Mouse (Mus musculus) Muller cell, postnatal 12 days (primary cell): ENCODE results near the gene Ppp5c.
"Not testable (repeated sequence)": the region's sequence is repeated elsewhere in the genome, so short reads cannot be mapped to it uniquely, and the experiment has no call there.

Experiments
- DNase-seq: peaks from one replicate; pipeline ENCODE4 v3.0.0-alpha.2; 2015; ENCODE audit errors: inconsistent ontology term

Gene Ppp5c

GRCm38 (mm10) chr7:17027588-17028343 lies at the start of gene Ppp5c:
Ppp5c (minus strand) TSS chr7:17027924.
- DNase-seq: peak; percentile 95

- DNase-seq: no peak
Measured at GRCm38 (mm10) chr7:17076542-17076941, 48.8 kb upstream of the Ppp5c start.

- DNase-seq: peak; percentile 41
Measured at GRCm38 (mm10) chr7:17073904-17074615, 46.3 kb upstream of the Ppp5c start, which contains the start of gene Psg16. Psg16 (plus strand) TSS chr7:17074040.

- no peak for DNase-seq
Measured at GRCm38 (mm10) chr7:17073513-17073903, 45.8 kb upstream of the Ppp5c start.

- DNase-seq: not testable (repeated sequence)
Measured at GRCm38 (mm10) chr7:17067651-17068050, 39.9 kb upstream of the Ppp5c start.

GRCm38 (mm10) chr7:17067000-17067399 lies 39.3 kb upstream of the Ppp5c start:
- no peak for DNase-seq

GRCm38 (mm10) chr7:17066412-17066811 lies 38.7 kb upstream of the Ppp5c start:
- peak; percentile 36 for DNase-seq

- no peak for DNase-seq
Measured at GRCm38 (mm10) chr7:17065620-17066019, 37.9 kb upstream of the Ppp5c start.

GRCm38 (mm10) chr7:17062845-17063244 lies 35.1 kb upstream of the Ppp5c start:
- no peak for DNase-seq

- peak; percentile 26 for DNase-seq
Measured at GRCm38 (mm10) chr7:17062389-17062788, 34.7 kb upstream of the Ppp5c start, which contains the start of gene Hif3a. Hif3a (minus strand) TSS chr7:17062427.

- no peak for DNase-seq
Measured at GRCm38 (mm10) chr7:17060782-17061605, 33.3 kb upstream of the Ppp5c start.

- DNase-seq: peak; percentile 86
Measured at GRCm38 (mm10) chr7:17060031-17060781, 32.5 kb upstream of the Ppp5c start.

- no peak for DNase-seq
Measured at GRCm38 (mm10) chr7:17059463-17059844, 31.7 kb upstream of the Ppp5c start.

GRCm38 (mm10) chr7:17058816-17059462 lies 31.2 kb upstream of the Ppp5c start:
- DNase-seq: no peak

GRCm38 (mm10) chr7:17058071-17058689 lies 30.5 kb upstream of the Ppp5c start:
- no peak for DNase-seq

GRCm38 (mm10) chr7:17056601-17057523 lies 29.1 kb upstream of the Ppp5c start:
- no peak for DNase-seq

GRCm38 (mm10) chr7:17056081-17056581 lies 28.4 kb upstream of the Ppp5c start:
- DNase-seq: peak; percentile 89

- no peak for DNase-seq
Measured at GRCm38 (mm10) chr7:17055287-17055946, 27.7 kb upstream of the Ppp5c start.
